Mouse (Mus musculus) megakaryocyte, embryonic 14.5 days (primary cell): ENCODE measurements around the gene Snx29.

ENCODE experiments used
- FLI1 ChIP-seq: IDR thresholded peaks from 2 replicates; pipeline ENCODE4 v1.6.1; 2012; ENCODE audit warnings: low read length, inconsistent platforms, mixed read lengths
- GATA1 ChIP-seq: IDR thresholded peaks from 3 replicates; pipeline ENCODE4 v1.6.1; 2012; ENCODE audit warnings: mixed read lengths, low read length, inconsistent platforms, borderline replicate concordance

DNA sequence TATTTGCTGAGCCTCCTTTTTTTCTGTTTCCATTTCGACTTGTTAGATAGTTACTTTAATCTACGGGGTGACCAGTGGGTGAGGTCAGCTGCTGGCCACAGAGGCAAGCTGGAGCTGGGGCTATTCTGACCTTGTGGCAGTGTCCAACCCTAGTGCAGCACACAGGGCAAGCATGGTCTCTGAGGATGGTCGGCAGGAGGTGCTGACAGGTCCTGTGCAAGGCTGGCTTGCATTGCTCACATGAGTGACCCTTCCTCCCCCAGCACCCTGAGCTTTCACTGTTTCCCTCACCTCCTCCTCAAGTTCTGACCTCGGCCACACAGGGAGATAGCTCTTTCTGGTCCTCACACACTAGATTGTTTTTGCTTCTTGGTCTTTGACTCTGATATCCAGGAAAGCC is 46.5 kb downstream of the Snx29 start:
- TF ChIP-seq GATA1 = no peak
- TF ChIP-seq FLI1 = no peak
